Mouse (Mus musculus) left cerebral cortex, postnatal 10 days (tissue): ENCODE results near the gene Il4ra. TPM values are rescaled to one million over a fixed set of nuclear protein-coding genes. Genes with fewer than 3 reads are reported as not detected.

Source experiments
- DNase-seq, 2 experiments: peaks; one replicate each; pipeline ENCODE4 v3.0.0; 2021 to 2022; ENCODE audit warnings: low spot score in 2 of 2, mixed read lengths in 1 of 2; ENCODE audit errors: extremely low spot score in 1 of 2
- intact Hi-C: fragments of 180-260 bp; cut with DNase I; formaldehyde crosslinking; loops from one replicate; pipeline ENCODE4 v1.15.1; 2025
- total RNA-seq, 2 experiments: library from RNA; stranded (reverse); gene quantifications; 2 replicates each; pipeline ENCODE4 v1.2.3; 2021

Il4ra gene
- total RNA-seq, 2 experiments from 2014 or later, result 5.9 TPM

- intact Hi-C loops, result no loop called here
- DNase-seq, result no peak
Observed at GRCm38 (mm10) chr7:125543497-125543896, 8.4 kb upstream of the Il4ra start.

GRCm38 (mm10) chr7:125545331-125545730 is 6.6 kb upstream of the Il4ra start:
- intact Hi-C loops, result no loop called here
- DNase-seq, result no peak

GRCm38 (mm10) chr7:125546727-125547126 is 5.2 kb upstream of the Il4ra start:
- intact Hi-C loops, result no loop called here
- DNase-seq, result no peak

- intact Hi-C loops, result loop anchor here (5.0 kb wide), 1 partner anchor 58 kb away; the partner anchor contains the start of gene Nsmce1
- no peak for DNase-seq
Observed at GRCm38 (mm10) chr7:125549916-125550315, 2.0 kb upstream of the Il4ra start.

- intact Hi-C loops, result loop anchor here (5.0 kb wide), 1 partner anchor 59 kb away; the partner anchor contains the start of gene Nsmce1
Observed at GRCm38 (mm10) chr7:125550881-125551381, 989 bp upstream of the Il4ra start.

GRCm38 (mm10) chr7:125552851-125553555 is 1.1 kb downstream of the Il4ra start:
- intact Hi-C loops, result loop anchor here (5.0 kb wide), 1 partner anchor 61 kb away; the partner anchor contains the start of gene Nsmce1
- peak in 1 of 2 experiments; percentile 12 for DNase-seq

More at GRCm38 (mm10) chr7:125550881-125551381, 989 bp upstream of the Il4ra start:
- no peak for DNase-seq

- peak; percentile 21 to 27 for DNase-seq
- intact Hi-C loops, result loop anchor here (5.0 kb wide), 1 partner anchor 62 kb away; the partner anchor contains the start of gene Nsmce1
Observed at GRCm38 (mm10) chr7:125553653-125554428, 1.9 kb downstream of the Il4ra start.

- intact Hi-C loops, result loop anchor here (5.0 kb wide), 1 partner anchor 62 kb away; the partner anchor contains the start of gene Nsmce1
- peak in 1 of 2 experiments; percentile 38 for DNase-seq
Observed at GRCm38 (mm10) chr7:125554456-125555114, 2.7 kb downstream of the Il4ra start.

- intact Hi-C loops, result no loop called here
- peak in 1 of 2 experiments; percentile 19 for DNase-seq
Observed at GRCm38 (mm10) chr7:125555351-125555872, 3.5 kb downstream of the Il4ra start.

- no peak for DNase-seq
- intact Hi-C loops, result no loop called here
Observed at GRCm38 (mm10) chr7:125556096-125556495, 4.2 kb downstream of the Il4ra start.

- intact Hi-C loops, result no loop called here
- peak in 1 of 2 experiments; percentile 28 for DNase-seq
Observed at GRCm38 (mm10) chr7:125556865-125557264, 4.9 kb downstream of the Il4ra start.

- intact Hi-C loops, result no loop called here
- DNase-seq, result peak in 1 of 2 experiments; percentile 15
Observed at GRCm38 (mm10) chr7:125558401-125558945, 6.6 kb downstream of the Il4ra start.

- intact Hi-C loops, result no loop called here
- peak in 1 of 2 experiments; percentile 14 for DNase-seq
Observed at GRCm38 (mm10) chr7:125558997-125559396, 7.1 kb downstream of the Il4ra start.

GRCm38 (mm10) chr7:125559537-125559936 is 7.6 kb downstream of the Il4ra start:
- peak in 1 of 2 experiments; percentile 15 for DNase-seq
- intact Hi-C loops, result no loop called here

- peak in 1 of 2 experiments; percentile 47 for DNase-seq
- intact Hi-C loops, result no loop called here
Observed at GRCm38 (mm10) chr7:125560146-125560785, 8.3 kb downstream of the Il4ra start.

GRCm38 (mm10) chr7:125561085-125561690 is 9.3 kb downstream of the Il4ra start:
- intact Hi-C loops, result no loop called here
- DNase-seq, result peak; percentile 47 to 92

GRCm38 (mm10) chr7:125562413-125562812 is 10.5 kb downstream of the Il4ra start:
- peak in 1 of 2 experiments; percentile 7 for DNase-seq
- intact Hi-C loops, result no loop called here
